Mouse (Mus musculus) retina, embryonic 14.5 days (tissue): ENCODE results near the gene Bub1.
A peak's percentile ranks its signal among the peaks of the same experiment; 100 is the strongest.

Experiments used
- DNase-seq: peaks from one replicate; pipeline ENCODE4 v3.0.0-alpha.2; 2015; ENCODE audit warnings: low spot score

Gene Bub1

GRCm38 (mm10) chr2:127831401-127832102 is at the start of gene Bub1:
Gene Bub1 (minus strand): TSS chr2:127831865.
- DNase-seq: peak; percentile 97

GRCm38 (mm10) chr2:127881063-127881462 is 49.4 kb upstream of the Bub1 start:
- no peak for DNase-seq

- no peak for DNase-seq
These were observed 32.7 kb upstream of the Bub1 start for GRCm38 (mm10) chr2:127864381-127864780.

- no peak for DNase-seq
These were observed 22.8 kb upstream of the Bub1 start for GRCm38 (mm10) chr2:127854332-127854991.

- no peak for DNase-seq
These were observed 18.7 kb upstream of the Bub1 start for GRCm38 (mm10) chr2:127850371-127850770.

GRCm38 (mm10) chr2:127846571-127846970 is 14.9 kb upstream of the Bub1 start:
- no peak for DNase-seq

GRCm38 (mm10) chr2:127846008-127846407 is 14.3 kb upstream of the Bub1 start:
- no peak for DNase-seq

- peak; percentile 61 for DNase-seq
These were observed 13.8 kb upstream of the Bub1 start for GRCm38 (mm10) chr2:127845346-127845982.

GRCm38 (mm10) chr2:127842421-127842820 is 10.8 kb upstream of the Bub1 start:
- DNase-seq: no peak

GRCm38 (mm10) chr2:127841402-127841801 is 9.7 kb upstream of the Bub1 start:
- no peak for DNase-seq

- DNase-seq: no peak
These were observed 7.8 kb upstream of the Bub1 start for GRCm38 (mm10) chr2:127839425-127839824.

- no peak for DNase-seq
These were observed 6.9 kb upstream of the Bub1 start, which contains the start of gene Acoxl for GRCm38 (mm10) chr2:127838576-127838975. Gene Acoxl (plus strand): TSS chr2:127838876.

- peak; percentile 66 for DNase-seq
These were observed 1.1 kb upstream of the Bub1 start for GRCm38 (mm10) chr2:127832833-127833190.

GRCm38 (mm10) chr2:127832103-127832832 is 603 bp upstream of the Bub1 start:
- no peak for DNase-seq

GRCm38 (mm10) chr2:127791919-127792603 is 39.6 kb downstream of the Bub1 start, which contains the start of gene Mtln:
Gene Mtln (minus strand): TSS chr2:127792488.
- DNase-seq: peak; percentile 93

- DNase-seq: no peak
These were observed 41.9 kb downstream of the Bub1 start for GRCm38 (mm10) chr2:127789651-127790270.

GRCm38 (mm10) chr2:127789138-127789537 is 42.5 kb downstream of the Bub1 start:
- no peak for DNase-seq

GRCm38 (mm10) chr2:127788440-127789116 is 43.1 kb downstream of the Bub1 start, which contains the start of gene Nphp1:
Gene Nphp1 (minus strand): TSS chr2:127788897.
- DNase-seq: peak; percentile 92

- no peak for DNase-seq
These were observed 44.4 kb downstream of the Bub1 start for GRCm38 (mm10) chr2:127787226-127787625.

GRCm38 (mm10) chr2:127778451-127778850 is 53.2 kb downstream of the Bub1 start:
- DNase-seq: no peak

- no peak for DNase-seq
These were observed 56.7 kb downstream of the Bub1 start for GRCm38 (mm10) chr2:127775013-127775412.
